Mouse (Mus musculus) olfactory bulb, adult 2 months (tissue): ENCODE results near the gene Ceacam16. TPM values are rescaled to one million over a fixed set of nuclear protein-coding genes. Genes with fewer than 3 reads are reported as not detected.

Source experiments
- H3K27ac ChIP-seq: fragments of 200-500 bp; 2 replicates; pipeline ENCODE4 v1.5.1; 2012; ENCODE audit warnings: low read depth, low read length; ENCODE audit not compliant: insufficient read depth
- H3K4me1 ChIP-seq: fragments of 200-500 bp; 2 replicates; pipeline ENCODE4 v1.6.1; 2012; ENCODE audit warnings: low read length; ENCODE audit not compliant: control insufficient read depth, insufficient read depth
- H3K4me3 ChIP-seq: fragments of 200-500 bp; 2 replicates; pipeline ENCODE4 v1.5.1; 2012; ENCODE audit warnings: mild to moderate bottlenecking, low read depth, low read length, moderate library complexity; ENCODE audit not compliant: insufficient read depth
- CTCF ChIP-seq: fragments of 200-500 bp; IDR thresholded peaks from 2 replicates; pipeline ENCODE4 v1.5.1; 2012; ENCODE audit warnings: low read depth, mild to moderate bottlenecking, low read length, moderate library complexity; ENCODE audit not compliant: insufficient read depth
- POLR2A ChIP-seq: fragments of 200-500 bp; IDR thresholded peaks from 2 replicates; pipeline ENCODE4 v1.6.1; 2012; ENCODE audit warnings: mild to moderate bottlenecking, low read depth, low read length, moderate library complexity; ENCODE audit not compliant: insufficient read depth
- WGBS: fragments of 180-500 bp; shearing (Covaris S2); methylation state at CpG from one replicate; pipeline ENCODE4 v1.1.7; 2018; 5-methylcytosine and 5-hydroxymethylcytosine counted together
- polyA plus RNA-seq: library from polyadenylated mRNA; stranded (reverse); fragments of >200 nt; gene quantifications from 2 replicates; pipeline ENCODE4 v1.2.4, GENCODE M21; 2012; ENCODE audit warnings: low replicate concordance; ENCODE audit not compliant: missing spikeins, insufficient read depth, insufficient read length

Gene Ceacam16
- polyA plus RNA-seq, result not detected in 2 replicates

DNA sequence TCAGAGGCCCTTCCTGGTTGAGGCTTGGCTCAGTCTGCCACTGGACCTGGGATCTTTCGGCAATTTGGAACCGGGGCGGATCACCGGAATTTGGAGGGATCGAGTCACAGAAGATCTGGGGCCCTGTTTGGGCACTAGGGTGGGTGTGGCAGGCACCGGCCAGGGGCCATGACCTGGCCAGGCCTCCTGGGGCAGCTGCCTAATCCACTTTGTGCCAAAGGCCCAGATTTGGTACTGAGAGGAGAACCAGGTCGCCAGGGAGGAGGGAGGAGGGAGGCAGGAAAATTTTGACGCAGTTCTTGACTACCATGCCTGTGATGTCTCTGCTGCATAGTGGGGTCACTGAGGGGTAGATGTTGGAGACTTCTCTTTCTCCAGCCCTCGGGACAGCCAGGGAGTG is at the start of gene Ceacam16:
Gene Ceacam16 (minus strand): TSS at position 101 of the 400 bp plus-strand sequence.
- H3K4me1 ChIP-seq, result peaks cover 8% of the 10 kb centered on the region
- H3K4me3 ChIP-seq, result no peak within 1 kb of the TSS
- TF ChIP-seq POLR2A (no peak), CTCF (no peak)
- no peak within 1 kb of the TSS for H3K27ac ChIP-seq
- WGBS, result 79% methylated on average over 9 of the region's 9 CpGs

DNA sequence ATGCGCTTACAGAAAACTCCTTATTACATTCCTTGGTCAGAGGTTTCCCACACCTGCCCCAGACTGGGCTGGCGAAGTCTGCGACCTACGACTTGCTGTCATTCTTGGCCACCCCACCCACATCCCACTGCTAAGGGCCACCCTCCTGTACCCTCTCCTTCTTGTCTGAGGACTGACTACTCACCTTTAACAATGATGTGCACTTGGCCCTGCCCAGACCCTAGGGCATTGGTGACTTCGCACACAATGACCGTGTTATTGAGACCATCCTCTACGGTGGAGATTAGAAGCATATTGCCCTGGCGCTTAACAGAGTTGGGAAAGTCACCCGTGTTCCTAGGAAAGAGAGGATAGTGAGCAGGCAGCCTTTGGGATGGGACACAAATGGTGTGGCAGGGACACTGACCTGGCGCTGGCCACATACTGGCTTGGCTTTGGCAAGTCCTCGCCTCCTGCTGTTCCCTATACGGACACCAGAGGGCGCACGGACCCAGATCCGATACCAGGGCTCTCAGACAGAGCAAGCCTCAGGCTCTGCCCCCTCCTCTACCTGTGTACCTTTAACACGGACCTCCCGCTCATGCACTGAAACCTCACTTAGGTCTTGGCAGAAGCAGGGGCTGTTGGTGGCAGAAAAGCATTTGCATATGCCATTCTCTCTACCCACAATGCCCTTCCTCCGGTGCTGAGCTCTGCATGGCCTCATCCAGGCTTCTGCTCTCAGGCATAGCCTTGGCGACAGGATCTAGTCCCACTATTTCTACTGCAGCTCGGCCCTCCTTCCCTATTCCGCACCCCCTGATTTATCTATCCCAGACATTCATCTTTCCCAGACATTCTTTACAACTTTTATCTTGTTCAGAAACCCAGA is 49.6 kb upstream of the Ceacam16 start:
- H3K4me3 ChIP-seq, result no peak overlapping the region
- no peak for TF ChIP-seq POLR2A
- TF ChIP-seq CTCF, result peak; percentile 92
- 48% methylated on average over 21 of the region's 21 CpGs for WGBS
- H3K4me1 ChIP-seq, result no peaks in the 10 kb centered on the region
- no peak overlapping the region for H3K27ac ChIP-seq

DNA sequence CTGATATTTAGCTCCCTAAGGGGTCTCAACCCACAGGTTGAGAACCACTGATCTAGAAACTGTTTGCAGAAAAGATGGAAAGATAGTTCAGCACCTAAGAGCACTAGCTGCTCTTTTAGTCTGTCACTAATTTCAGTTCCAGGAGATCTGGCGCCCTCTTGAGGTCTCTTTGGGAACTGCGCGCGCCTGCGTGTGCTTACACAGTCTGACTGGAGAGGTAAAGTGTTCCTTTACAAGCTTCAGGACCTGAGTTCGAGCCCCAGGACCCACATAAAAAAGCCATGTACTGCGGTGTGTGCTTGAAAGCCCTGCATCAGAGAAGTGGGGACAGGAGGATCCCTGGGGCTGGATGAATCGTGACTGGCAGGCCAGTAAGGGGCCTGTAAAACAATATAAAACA is 28.8 kb upstream of the Ceacam16 start:
- no peaks in the 10 kb centered on the region for H3K4me1 ChIP-seq
- WGBS, result 55% methylated on average over 8 of the region's 8 CpGs

DNA sequence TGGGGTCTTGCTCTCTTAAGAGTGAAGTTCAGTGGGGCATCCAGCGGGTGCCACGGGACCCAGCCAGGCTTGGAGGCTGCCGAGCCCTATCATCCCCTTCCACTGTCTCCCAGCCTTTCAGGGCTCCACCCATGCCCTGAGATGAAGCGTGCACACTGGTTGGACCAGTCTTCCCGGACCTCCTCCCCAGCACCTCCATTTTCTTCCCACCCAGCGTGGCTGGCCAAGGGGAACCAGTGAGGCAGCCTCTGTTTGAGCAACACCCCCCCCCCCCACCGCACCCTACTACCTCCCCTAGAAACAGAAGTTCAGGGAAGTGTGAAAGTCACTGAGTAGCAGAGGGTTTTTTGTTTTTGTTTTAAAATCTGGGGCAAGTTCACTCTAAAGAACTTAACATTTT is 26.8 kb upstream of the Ceacam16 start, which contains the start of gene Ceacam19:
Gene Ceacam19 (minus strand): TSS at position 117 of the 400 bp plus-strand sequence.
- H3K4me3 ChIP-seq, result no peak within 1 kb of the TSS
- WGBS, result 75% methylated on average over 7 of the region's 7 CpGs
- H3K27ac ChIP-seq, result no peak within 1 kb of the TSS
- TF ChIP-seq POLR2A, result no peak
- TF ChIP-seq CTCF, result no peak
- H3K4me1 ChIP-seq, result no peaks in the 10 kb centered on the region

More for the DNA sequence above, 28.8 kb upstream of the Ceacam16 start:
- peak; percentile 42 for TF ChIP-seq CTCF
- no peak for TF ChIP-seq POLR2A
- H3K27ac ChIP-seq, result no peak overlapping the region
- no peak overlapping the region for H3K4me3 ChIP-seq

DNA sequence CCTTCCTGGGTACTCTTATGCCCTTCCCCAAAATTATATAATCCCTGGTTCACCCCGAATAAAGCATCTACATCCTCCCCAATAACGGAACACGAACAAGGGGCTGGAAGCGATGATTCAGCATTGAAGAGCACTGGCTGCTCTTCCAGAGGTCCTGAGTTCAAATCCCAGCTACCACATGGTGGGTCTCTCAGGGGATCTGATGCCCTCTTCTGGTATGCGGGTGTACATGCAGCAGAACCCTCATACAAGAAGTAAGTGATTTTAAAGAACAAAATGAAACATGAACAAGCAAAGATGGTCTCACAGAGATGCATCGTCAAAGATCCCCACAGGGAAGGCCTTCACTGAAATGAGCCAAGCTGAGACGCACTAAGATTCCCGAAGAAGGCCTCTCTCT is 19.7 kb upstream of the Ceacam16 start:
- TF ChIP-seq POLR2A (no peak), CTCF (no peak)
- WGBS, result 82% methylated on average over 8 of the region's 8 CpGs
- no peak overlapping the region for H3K27ac ChIP-seq
- no peak overlapping the region for H3K4me3 ChIP-seq
- H3K4me1 ChIP-seq, result no peaks in the 10 kb centered on the region

DNA sequence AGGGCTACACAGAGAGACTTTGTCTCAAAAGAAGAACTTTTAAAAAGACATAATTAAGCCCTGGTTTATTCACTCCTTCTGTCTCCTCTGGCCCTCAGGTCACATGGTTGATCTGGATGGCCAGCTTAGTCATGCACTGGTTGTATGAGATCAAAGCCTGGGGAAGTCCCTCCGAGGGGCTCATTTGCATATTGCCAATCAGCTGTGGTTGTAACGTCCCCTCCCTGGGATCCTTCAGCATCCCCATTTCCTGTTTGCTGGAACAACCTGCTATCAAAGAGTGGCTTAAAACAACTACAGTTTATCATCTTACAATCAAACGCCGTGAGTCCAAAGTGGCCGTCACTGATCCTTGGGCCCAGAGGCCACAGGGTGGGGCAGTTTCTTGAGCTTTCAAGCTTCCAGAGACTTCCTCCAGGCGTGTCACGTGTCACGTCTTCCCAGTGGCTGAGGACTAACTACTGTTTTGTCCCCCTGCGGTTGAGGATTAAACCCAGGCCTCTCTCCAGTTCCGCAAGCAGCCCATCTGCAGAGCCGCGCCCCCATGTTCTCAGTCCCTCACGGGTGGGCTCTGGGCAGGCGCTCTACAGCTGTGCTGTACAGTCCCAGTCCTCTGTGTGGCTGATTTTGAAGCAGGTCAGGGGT is 15.8 kb upstream of the Ceacam16 start:
- 62% methylated on average over 14 of the region's 14 CpGs for WGBS
- TF ChIP-seq CTCF (no peak), POLR2A (no peak)
- Histone ChIP-seq H3K4me1 (no peaks in the 10 kb centered on the region), H3K4me3 (no peak overlapping the region), H3K27ac (no peak overlapping the region)

DNA sequence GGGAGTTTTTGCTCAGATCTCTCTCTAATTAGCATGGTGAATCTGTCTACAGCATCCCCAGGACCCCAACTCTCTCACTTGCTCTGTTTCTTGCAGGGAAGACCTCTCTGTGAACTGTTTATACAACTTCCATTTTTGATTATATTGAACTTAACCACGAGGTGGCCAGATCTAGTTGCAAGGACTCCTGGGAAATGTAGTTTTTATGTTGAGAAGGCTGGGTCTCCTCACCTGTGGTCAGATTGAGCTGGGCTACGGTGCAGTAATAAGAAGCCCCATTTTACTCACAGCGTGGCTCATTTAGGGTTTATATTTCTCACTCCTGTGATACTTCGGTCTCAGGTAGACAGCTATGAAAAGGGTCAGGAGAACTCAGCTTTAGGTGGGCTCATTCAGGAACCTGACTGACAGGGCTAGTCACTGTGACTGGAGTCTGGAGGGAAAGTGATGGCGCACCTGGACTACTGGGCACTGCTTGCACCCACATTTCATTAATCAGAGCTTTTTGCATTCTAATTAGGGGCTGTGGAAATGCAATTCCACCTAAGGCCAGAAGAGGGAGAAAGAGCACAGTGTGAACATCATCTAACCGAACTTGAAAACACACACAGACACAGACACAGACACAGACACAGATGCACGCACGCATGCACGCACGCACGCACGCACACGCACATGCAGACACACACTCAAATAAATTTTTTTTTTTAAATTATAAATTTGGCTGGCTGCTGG is 15.0 kb upstream of the Ceacam16 start:
- TF ChIP-seq POLR2A, result no peak
- no peak for TF ChIP-seq CTCF
- 32% methylated on average over 13 of the region's 13 CpGs for WGBS
- Histone ChIP-seq H3K4me1 (no peaks in the 10 kb centered on the region), H3K4me3 (no peak overlapping the region), H3K27ac (no peak overlapping the region)

DNA sequence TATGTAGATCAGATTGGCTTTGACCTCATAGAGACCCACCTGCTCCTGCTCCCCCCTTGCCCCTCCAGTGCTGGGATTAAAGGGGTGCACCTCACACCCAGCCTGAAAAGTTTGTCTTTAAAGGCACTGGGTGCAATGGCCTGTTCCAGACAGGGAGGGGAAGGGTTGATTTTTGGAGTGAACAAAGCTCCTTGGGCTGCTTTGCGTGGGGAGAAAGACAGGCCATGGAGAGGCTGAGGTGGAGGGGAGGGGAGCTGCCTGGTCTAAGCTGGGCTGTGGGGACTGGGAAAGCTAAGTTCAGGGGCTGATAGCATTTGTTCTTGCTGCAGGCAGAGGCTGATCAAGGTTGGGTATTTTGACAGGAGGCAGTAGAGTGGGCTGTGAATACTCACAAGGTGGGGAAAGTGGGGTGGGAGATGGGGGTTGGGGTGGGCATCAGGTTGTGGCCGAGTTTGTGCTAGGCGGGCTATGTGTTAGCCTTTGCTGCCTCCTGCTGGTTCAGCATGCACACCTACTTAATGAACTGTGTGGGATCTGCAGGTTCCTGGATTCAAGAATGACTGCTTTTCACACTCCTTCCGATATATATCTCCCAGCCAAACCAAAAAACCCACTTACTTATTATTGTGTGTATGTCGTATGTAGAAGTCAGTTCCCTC is 11.0 kb upstream of the Ceacam16 start:
- H3K4me1 ChIP-seq, result no peaks in the 10 kb centered on the region
- WGBS, result 52% methylated on average over 5 of the region's 5 CpGs
- no peak for TF ChIP-seq POLR2A
- no peak for TF ChIP-seq CTCF
- no peak overlapping the region for H3K4me3 ChIP-seq
- H3K27ac ChIP-seq, result no peak overlapping the region
